Mouse (Mus musculus) left cerebral cortex, adult 6 months (tissue): Measurements from ENCODE around the gene Adsl. TPM values are rescaled to one million over a fixed set of nuclear protein-coding genes. Genes with fewer than 3 reads are reported as not detected.

Experiments
- long read RNA-seq, 2 experiments: library from polyadenylated mRNA; unstranded; transcript quantifications; one replicate each; pipeline ENCODE4 v2.0.0; 2019 to 2020
- polyA plus RNA-seq: library from polyadenylated mRNA; unstranded; fragments of <200 nt; fragmentation: Nextera tagmentation; gene quantifications from 2 replicates; pipeline ENCODE4 v1.2.3, GENCODE M21; 2021

Adsl gene
- polyA plus RNA-seq: 47.3 and 58.5 TPM in 2 replicates
- long read RNA-seq, experiment 1, transcript Adsl-201 (13 exons, 3,711 nt): major isoform, 293 of 332 reads
- long read RNA-seq, experiment 1, partial matches to known transcripts: 1 of 332 reads
- long read RNA-seq, experiment 1, other reads (novel, unspliced or antisense): 37 of 332 reads
- long read RNA-seq, experiment 2, transcript Adsl-201 (13 exons, 3,711 nt): major isoform, 63 of 73 reads
- long read RNA-seq, experiment 2, partial matches to known transcripts: 4 of 73 reads
- long read RNA-seq, experiment 2, other reads (novel, unspliced or antisense): 6 of 73 reads

DNA sequence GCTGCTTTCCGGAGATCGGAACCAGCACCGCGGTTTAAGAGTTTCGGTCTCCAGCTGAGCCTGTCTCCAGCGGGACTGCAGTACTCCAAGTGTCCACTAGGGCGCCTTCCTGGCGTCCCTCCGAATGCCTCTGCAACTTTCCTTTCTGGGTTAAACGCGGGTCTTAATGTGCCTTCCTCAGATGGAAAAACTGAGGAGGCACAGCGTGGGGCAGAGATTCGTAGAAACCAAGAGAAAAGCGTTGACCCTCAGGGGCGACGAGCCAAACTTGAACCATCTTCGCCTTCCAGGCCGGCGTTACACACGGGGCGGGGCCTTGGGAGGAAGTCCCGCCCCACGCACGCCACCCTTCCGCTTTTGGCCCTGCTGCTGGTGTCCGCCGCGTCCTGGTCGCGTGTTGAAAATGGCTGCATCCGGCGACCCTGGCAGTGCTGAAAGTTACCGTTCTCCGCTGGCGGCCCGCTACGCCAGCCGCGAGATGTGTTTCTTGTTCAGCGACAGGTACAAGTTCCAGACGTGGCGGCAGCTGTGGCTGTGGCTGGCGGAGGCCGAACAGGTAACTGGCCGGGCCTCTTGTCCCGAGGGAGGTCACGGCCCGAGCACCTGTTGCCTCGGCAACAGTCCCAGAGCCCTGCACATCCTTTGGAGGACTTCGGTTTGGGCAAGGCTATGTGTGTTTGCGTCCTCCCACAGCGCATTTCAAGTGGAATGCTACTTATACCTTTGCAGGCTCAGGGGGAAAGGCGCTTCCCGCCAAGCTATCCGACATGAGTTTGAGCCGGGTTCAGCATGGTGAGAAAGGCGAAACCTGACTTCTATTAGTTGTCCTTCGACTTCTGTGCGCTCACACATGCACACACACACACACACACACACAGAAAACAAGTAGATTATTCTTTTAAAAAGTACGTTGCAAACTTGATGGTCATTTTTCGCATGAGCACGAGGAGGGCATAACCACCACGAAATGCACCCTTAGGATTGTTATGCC, at the start of gene Adsl:
Gene Adsl (plus strand): TSS at position 346 of the 991 bp plus-strand sequence.

DNA sequence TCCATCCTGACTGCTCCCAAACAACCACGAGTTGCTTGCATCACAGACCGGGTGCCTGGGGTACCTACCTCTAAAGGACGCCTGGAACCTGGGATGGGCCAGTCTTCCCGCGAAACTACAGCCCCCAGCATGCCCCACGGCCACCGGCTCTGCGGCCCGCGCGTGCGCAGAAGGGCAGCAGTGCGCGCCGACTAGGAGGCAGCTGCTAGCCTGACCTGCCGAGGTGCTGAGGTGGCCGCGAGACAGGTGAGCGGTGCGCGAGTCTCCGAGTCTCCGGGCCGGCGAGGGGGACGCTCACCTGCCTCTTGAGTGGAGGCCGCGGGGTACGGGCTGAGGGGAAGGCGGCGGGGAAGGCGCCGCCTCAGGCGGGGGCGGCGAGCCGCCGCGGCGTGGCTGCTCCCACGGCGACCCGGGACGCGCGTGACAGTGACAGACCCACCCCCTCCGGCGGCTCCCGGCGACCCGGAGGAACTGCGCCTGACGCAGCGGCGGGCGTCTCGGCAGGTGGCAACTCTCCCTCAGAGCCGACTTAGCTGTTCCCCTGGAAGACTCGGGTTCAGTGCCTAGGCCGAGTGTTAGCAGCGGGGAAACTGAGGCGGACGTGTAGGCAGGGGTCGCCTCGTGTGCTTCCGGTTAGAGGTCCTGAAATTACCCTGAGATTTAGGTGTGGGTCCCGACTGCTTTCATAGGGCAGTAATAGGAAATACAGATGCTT, 29.5 kb downstream of the Adsl start, which contains the start of gene Sgsm3:
Gene Sgsm3 (plus strand): TSS at position 146 of the 715 bp plus-strand sequence.

Other genes with a start within 250 kb of the Adsl start
- 3.8 and 6.6 TPM in 2 replicates for gene Tnrc6b, start 237.2 kb upstream of the Adsl start, polyA plus RNA-seq
- gene Sgsm3, start 29.3 kb downstream of the Adsl start, polyA plus RNA-seq: 34.1 and 41.1 TPM in 2 replicates
- gene Mrtfa, start 242.3 kb downstream of the Adsl start, polyA plus RNA-seq: 18.1 and 19.4 TPM in 2 replicates